Mouse (Mus musculus): Measurements from ENCODE around the gene Tmem54. TPM values are rescaled to one million over a fixed set of nuclear protein-coding genes. Genes with fewer than 3 reads are reported as not detected.

Tmem54 gene
- total RNA-seq, 2 experiments from 2014 or later: not detected

- DNase-seq (ENCODE audit: extremely low spot score in 1 of 2, low spot score in 2 of 2): no peak
- intact Hi-C loops (cut with DNase I): no loop called here
Observed at GRCm38 (mm10) chr4:129122107-129122506, 16.8 kb downstream of the Tmem54 start.

- no peak for DNase-seq (ENCODE audit: extremely low spot score in 1 of 2, low spot score in 2 of 2)
- intact Hi-C loops (cut with DNase I): no loop called here
Observed at GRCm38 (mm10) chr4:129122719-129123118, 17.4 kb downstream of the Tmem54 start.

GRCm38 (mm10) chr4:129124652-129125146, 19.4 kb downstream of the Tmem54 start:
- DNase-seq (ENCODE audit: extremely low spot score in 1 of 2, low spot score in 2 of 2): peak; percentile 68 to 86
- intact Hi-C loops (cut with DNase I): no loop called here

- intact Hi-C loops (cut with DNase I): no loop called here
- DNase-seq (ENCODE audit: extremely low spot score in 1 of 2, low spot score in 2 of 2): no peak
Observed at GRCm38 (mm10) chr4:129125736-129126451, 20.5 kb downstream of the Tmem54 start.

- peak in 1 of 2 experiments; percentile 61 for DNase-seq (ENCODE audit: extremely low spot score in 1 of 2, low spot score in 2 of 2)
- intact Hi-C loops (cut with DNase I): no loop called here
Observed at GRCm38 (mm10) chr4:129128582-129129338, 23.4 kb downstream of the Tmem54 start.

- intact Hi-C loops (cut with DNase I): no loop called here
- no peak for DNase-seq (ENCODE audit: extremely low spot score in 1 of 2, low spot score in 2 of 2)
Observed at GRCm38 (mm10) chr4:129129387-129129786, 24.0 kb downstream of the Tmem54 start.

- DNase-seq (ENCODE audit: extremely low spot score in 1 of 2, low spot score in 2 of 2): no peak
- intact Hi-C loops (cut with DNase I): no loop called here
Observed at GRCm38 (mm10) chr4:129130149-129130548, 24.8 kb downstream of the Tmem54 start.

GRCm38 (mm10) chr4:129130755-129131303, 25.5 kb downstream of the Tmem54 start:
- no peak for DNase-seq (ENCODE audit: extremely low spot score in 1 of 2, low spot score in 2 of 2)
- intact Hi-C loops (cut with DNase I): no loop called here

GRCm38 (mm10) chr4:129134799-129135585, 29.6 kb downstream of the Tmem54 start:
- intact Hi-C loops (cut with DNase I): loop anchor here (5.0 kb wide), 1 partner anchor 42 kb away; no protein-coding TSS in a partner anchor
- DNase-seq (ENCODE audit: extremely low spot score in 1 of 2, low spot score in 2 of 2): peak in 1 of 2 experiments; percentile 81

GRCm38 (mm10) chr4:129135637-129136036, 30.3 kb downstream of the Tmem54 start:
- intact Hi-C loops (cut with DNase I): loop anchor here (5.0 kb wide), 1 partner anchor 42 kb away; no protein-coding TSS in a partner anchor
- no peak for DNase-seq (ENCODE audit: extremely low spot score in 1 of 2, low spot score in 2 of 2)

- no peak for DNase-seq (ENCODE audit: extremely low spot score in 1 of 2, low spot score in 2 of 2)
- intact Hi-C loops (cut with DNase I): loop anchor here (5.0 kb wide), 1 partner anchor 41 kb away; no protein-coding TSS in a partner anchor
Observed at GRCm38 (mm10) chr4:129136189-129136578, 30.8 kb downstream of the Tmem54 start.

- intact Hi-C loops (cut with DNase I): loop anchor here (5.0 kb wide), 1 partner anchor 41 kb away; no protein-coding TSS in a partner anchor
- no peak for DNase-seq (ENCODE audit: extremely low spot score in 1 of 2, low spot score in 2 of 2)
Observed at GRCm38 (mm10) chr4:129136579-129137391, 31.4 kb downstream of the Tmem54 start, which contains the start of gene Fndc5. Gene Fndc5 (plus strand): TSS chr4:129136999.

- intact Hi-C loops (cut with DNase I): loop anchor here (5.0 kb wide), 1 partner anchor 40 kb away; no protein-coding TSS in a partner anchor
- DNase-seq (ENCODE audit: extremely low spot score in 1 of 2, low spot score in 2 of 2): no peak
Observed at GRCm38 (mm10) chr4:129137392-129138321, 32.3 kb downstream of the Tmem54 start.

GRCm38 (mm10) chr4:129139642-129140041, 34.3 kb downstream of the Tmem54 start:
- intact Hi-C loops (cut with DNase I): loop anchor here (5.0 kb wide), 1 partner anchor 38 kb away; no protein-coding TSS in a partner anchor
- DNase-seq (ENCODE audit: extremely low spot score in 1 of 2, low spot score in 2 of 2): no peak

- DNase-seq (ENCODE audit: extremely low spot score in 1 of 2, low spot score in 2 of 2): no peak
- intact Hi-C loops (cut with DNase I): no loop called here
Observed at GRCm38 (mm10) chr4:129140808-129141207, 35.5 kb downstream of the Tmem54 start.

- intact Hi-C loops (cut with DNase I): no loop called here
- no peak for DNase-seq (ENCODE audit: extremely low spot score in 1 of 2, low spot score in 2 of 2)
Observed at GRCm38 (mm10) chr4:129141560-129142438, 36.5 kb downstream of the Tmem54 start.
